Mouse (Mus musculus): ENCODE results near the gene Syf2. TPM values are rescaled to one million over a fixed set of nuclear protein-coding genes. Genes with fewer than 3 reads are reported as not detected.

Gene Syf2
- polyA plus RNA-seq, 1 experiment = 97.3 TPM

DNA sequence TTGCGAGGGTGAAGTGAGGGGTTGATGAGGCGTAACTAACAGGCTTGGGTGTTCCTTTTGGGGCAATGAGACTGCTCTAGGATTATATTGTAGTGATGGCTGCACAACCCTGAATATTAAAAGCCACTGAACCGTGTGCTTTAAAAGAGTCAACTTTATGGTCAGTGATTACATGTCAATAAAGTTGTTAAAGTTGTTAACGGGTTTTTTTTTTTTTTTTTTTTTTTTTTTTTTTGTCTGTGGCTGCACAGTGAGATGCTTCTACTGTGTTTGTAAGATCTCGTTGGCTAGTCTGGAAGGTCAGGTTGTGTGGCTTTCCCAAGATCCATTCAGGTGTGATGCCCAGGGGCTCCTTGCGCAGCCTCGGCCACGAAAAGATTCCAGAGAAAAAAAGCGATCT lies 9.2 kb downstream of the Syf2 start:
- no peak for TF ChIP-seq CTCF (IDR thresholded peaks at IDR 0.05; ENCODE audit: low read depth, low read length)
- TF ChIP-seq POLR2A (IDR thresholded peaks at IDR 0.05; ENCODE audit: borderline replicate concordance, low read depth, low read length) = no peak
- peaks cover 28% of the 10 kb centered on the region for H3K4me1 ChIP-seq (ENCODE audit: control insufficient read depth, insufficient read depth, low read length)
- H3K27ac ChIP-seq (ENCODE audit: insufficient read depth, low read depth, low read length) = no peak overlapping the region
- H3K4me3 ChIP-seq (ENCODE audit: insufficient read depth, low read length) = no peak overlapping the region

- H3K27ac ChIP-seq (ENCODE audit: insufficient read depth, low read depth, low read length) = no peak overlapping the region
- peaks cover 12% of the 10 kb centered on the region for H3K4me1 ChIP-seq (ENCODE audit: control insufficient read depth, insufficient read depth, low read length)
- TF ChIP-seq POLR2A (IDR thresholded peaks at IDR 0.05; ENCODE audit: borderline replicate concordance, low read depth, low read length) (no peak), CTCF (IDR thresholded peaks at IDR 0.05; ENCODE audit: low read depth, low read length) (no peak)
- H3K4me3 ChIP-seq (ENCODE audit: insufficient read depth, low read length) = no peak overlapping the region
These were observed 13.2 kb downstream of the Syf2 start for GRCm38 (mm10) chr4:134943758-134944538.

DNA sequence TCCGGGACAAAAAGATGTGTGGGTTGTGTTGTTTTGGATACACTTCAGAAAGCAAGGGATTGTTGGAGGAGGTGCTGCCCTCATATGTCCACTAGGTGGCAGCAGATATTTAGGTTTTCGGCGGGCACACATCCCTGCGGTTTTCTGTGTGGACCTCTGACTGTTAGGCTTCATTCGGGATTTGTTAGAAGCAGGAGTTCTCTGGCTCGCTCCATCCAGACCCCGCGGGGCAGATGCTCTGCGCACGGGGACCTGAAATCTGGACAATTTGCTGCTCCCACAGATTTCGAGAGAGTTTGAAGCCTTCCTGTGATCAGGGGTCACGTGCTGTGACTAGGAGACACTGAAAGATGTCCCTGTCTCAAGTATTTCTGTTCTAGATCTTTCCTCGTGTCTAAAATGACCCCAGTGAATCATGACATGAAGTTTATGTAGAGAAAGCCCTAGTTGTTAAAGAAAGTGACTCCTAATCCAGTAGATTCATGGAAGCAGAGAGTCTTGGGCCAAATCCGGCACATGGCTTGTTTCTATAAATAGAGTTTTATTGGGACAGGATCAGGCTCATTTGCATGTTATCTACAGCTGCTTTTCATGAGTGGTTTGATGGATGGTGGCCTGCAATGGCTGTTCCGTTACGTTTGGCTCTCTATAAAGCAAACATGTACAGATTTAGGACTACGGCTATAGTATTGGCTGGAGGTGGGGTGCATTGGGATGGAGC lies 15.5 kb downstream of the Syf2 start:
- Histone ChIP-seq H3K27ac (ENCODE audit: insufficient read depth, low read depth, low read length) (no peak overlapping the region), H3K4me3 (ENCODE audit: insufficient read depth, low read length) (peak overlapping the region; percentile 39), H3K4me1 (ENCODE audit: control insufficient read depth, insufficient read depth, low read length) (peaks cover 17% of the 10 kb centered on the region)
- TF ChIP-seq CTCF (IDR thresholded peaks at IDR 0.05; ENCODE audit: low read depth, low read length) (peak; percentile 49), POLR2A (IDR thresholded peaks at IDR 0.05; ENCODE audit: borderline replicate concordance, low read depth, low read length) (no peak)

DNA sequence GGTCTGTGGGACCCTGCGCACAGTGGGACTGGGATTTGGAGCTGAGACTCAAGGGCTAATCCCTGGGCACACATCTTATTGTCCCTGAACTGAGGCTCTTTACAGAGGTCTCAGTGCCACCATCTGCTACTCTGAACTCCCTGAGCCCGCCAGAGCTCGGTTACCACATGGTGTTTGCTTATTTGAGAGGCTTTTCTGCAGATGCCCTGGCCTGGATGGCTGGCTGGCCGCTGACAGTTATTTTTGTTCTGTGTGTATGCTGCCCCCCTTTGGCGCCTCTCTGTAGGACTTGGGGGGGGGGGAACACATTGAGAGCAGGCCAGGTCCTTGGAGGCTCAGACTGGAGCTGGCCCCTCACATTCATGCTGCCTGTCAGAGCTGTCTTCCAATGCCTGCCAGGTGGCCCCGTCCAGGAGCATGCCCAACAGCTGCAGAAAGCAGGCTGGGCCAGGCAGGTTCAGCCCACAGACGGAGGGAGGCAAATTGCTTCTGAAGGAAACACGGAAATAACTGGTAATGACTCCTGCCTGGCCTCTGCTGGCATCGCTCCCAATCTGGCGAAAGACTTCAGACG lies 19.9 kb downstream of the Syf2 start:
- Histone ChIP-seq H3K4me1 (ENCODE audit: control insufficient read depth, insufficient read depth, low read length) (peaks cover 6% of the 10 kb centered on the region), H3K27ac (ENCODE audit: insufficient read depth, low read depth, low read length) (peak overlapping the region; percentile 44), H3K4me3 (ENCODE audit: insufficient read depth, low read length) (no peak overlapping the region)
- TF ChIP-seq CTCF (IDR thresholded peaks at IDR 0.05; ENCODE audit: low read depth, low read length) (no peak), POLR2A (IDR thresholded peaks at IDR 0.05; ENCODE audit: borderline replicate concordance, low read depth, low read length) (no peak)

DNA sequence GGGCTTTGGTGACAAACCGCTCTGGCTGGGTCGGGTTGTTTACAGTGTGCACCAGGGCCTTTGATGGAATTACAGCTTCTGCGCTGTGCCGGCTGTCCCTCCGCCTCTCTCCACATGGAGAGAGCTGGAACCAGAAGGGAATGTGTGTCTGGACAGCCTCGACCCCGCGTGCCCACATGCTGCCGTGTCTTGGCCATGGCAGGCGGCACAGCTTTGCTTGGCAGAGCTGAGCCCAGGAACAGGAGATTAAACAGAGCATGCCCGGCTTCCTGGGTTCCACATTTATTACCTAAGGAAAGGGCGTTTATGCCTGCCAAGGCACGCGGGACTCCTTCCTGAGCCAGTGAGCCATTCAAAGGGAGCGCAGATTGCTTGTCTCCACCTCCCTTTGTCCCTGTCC lies 23.8 kb downstream of the Syf2 start:
- TF ChIP-seq CTCF (IDR thresholded peaks at IDR 0.05; ENCODE audit: low read depth, low read length) (no peak), POLR2A (IDR thresholded peaks at IDR 0.05; ENCODE audit: borderline replicate concordance, low read depth, low read length) (no peak)
- Histone ChIP-seq H3K27ac (ENCODE audit: insufficient read depth, low read depth, low read length) (no peak overlapping the region), H3K4me3 (ENCODE audit: insufficient read depth, low read length) (no peak overlapping the region), H3K4me1 (ENCODE audit: control insufficient read depth, insufficient read depth, low read length) (peaks cover 6% of the 10 kb centered on the region)

GRCm38 (mm10) chr4:134955196-134955595 lies 24.5 kb downstream of the Syf2 start:
- Histone ChIP-seq H3K4me3 (ENCODE audit: insufficient read depth, low read length) (no peak overlapping the region), H3K27ac (ENCODE audit: insufficient read depth, low read depth, low read length) (no peak overlapping the region), H3K4me1 (ENCODE audit: control insufficient read depth, insufficient read depth, low read length) (peaks cover 6% of the 10 kb centered on the region)
- TF ChIP-seq POLR2A (IDR thresholded peaks at IDR 0.05; ENCODE audit: borderline replicate concordance, low read depth, low read length) (no peak), CTCF (IDR thresholded peaks at IDR 0.05; ENCODE audit: low read depth, low read length) (no peak)

GRCm38 (mm10) chr4:134955845-134956244 lies 25.1 kb downstream of the Syf2 start:
- no peaks in the 10 kb centered on the region for H3K4me1 ChIP-seq (ENCODE audit: control insufficient read depth, insufficient read depth, low read length)
- H3K27ac ChIP-seq (ENCODE audit: insufficient read depth, low read depth, low read length) = no peak overlapping the region
- TF ChIP-seq POLR2A (IDR thresholded peaks at IDR 0.05; ENCODE audit: borderline replicate concordance, low read depth, low read length) (no peak), CTCF (IDR thresholded peaks at IDR 0.05; ENCODE audit: low read depth, low read length) (no peak)
- H3K4me3 ChIP-seq (ENCODE audit: insufficient read depth, low read length) = no peak overlapping the region

- Histone ChIP-seq H3K4me1 (ENCODE audit: control insufficient read depth, insufficient read depth, low read length) (no peaks in the 10 kb centered on the region), H3K27ac (ENCODE audit: insufficient read depth, low read depth, low read length) (no peak overlapping the region), H3K4me3 (ENCODE audit: insufficient read depth, low read length) (no peak overlapping the region)
- TF ChIP-seq POLR2A (IDR thresholded peaks at IDR 0.05; ENCODE audit: borderline replicate concordance, low read depth, low read length) (no peak), CTCF (IDR thresholded peaks at IDR 0.05; ENCODE audit: low read depth, low read length) (peak; percentile 20; the same call in 1 of the 2 replicates)
These were observed 25.6 kb downstream of the Syf2 start for GRCm38 (mm10) chr4:134956328-134956727.

DNA sequence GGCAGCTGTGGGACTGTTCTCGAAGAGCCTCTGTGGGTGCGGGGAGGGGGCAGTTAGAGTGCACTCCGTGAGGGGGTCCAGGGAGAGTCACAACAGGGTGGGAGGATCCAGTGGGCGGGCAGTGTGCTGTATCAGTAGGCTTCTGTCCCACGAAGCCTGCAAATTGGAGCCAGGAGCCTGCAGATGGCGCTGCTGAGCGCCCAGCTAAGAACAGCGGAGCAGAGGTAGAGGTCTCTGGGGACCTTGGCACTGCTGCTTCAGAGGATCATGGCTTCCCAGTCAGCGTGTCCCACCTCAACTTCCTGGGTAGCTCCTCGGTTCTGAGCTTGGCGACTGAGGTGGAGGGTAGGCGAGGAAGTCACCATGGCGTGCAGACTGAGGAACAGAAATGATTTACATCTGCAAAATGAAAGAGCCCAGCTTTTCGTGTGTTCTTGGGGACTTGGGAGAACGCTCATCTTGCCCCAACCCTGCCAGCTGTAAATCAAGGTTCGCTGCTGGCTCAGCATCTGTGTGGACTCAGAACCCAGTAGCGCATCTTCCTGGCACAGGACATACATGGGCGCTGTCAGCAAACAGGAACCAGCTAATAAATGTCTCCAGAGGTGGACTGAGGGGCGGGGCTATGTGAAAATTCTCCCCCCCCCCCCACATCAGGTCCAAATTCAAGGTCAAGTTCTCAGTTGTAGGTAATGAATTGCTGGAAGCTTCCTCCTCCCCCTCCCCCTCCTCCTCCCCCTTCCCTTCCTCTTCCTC lies 32.5 kb downstream of the Syf2 start:
- H3K4me1 ChIP-seq (ENCODE audit: control insufficient read depth, insufficient read depth, low read length) = peaks cover 3% of the 10 kb centered on the region; the same call in 1 of the 2 replicates
- H3K4me3 ChIP-seq (ENCODE audit: insufficient read depth, low read length) = peak overlapping the region; percentile 61
- no peak overlapping the region for H3K27ac ChIP-seq (ENCODE audit: insufficient read depth, low read depth, low read length)
- TF ChIP-seq POLR2A (IDR thresholded peaks at IDR 0.05; ENCODE audit: borderline replicate concordance, low read depth, low read length) = no peak
- peak; percentile 76 for TF ChIP-seq CTCF (IDR thresholded peaks at IDR 0.05; ENCODE audit: low read depth, low read length)
